ENCODE assay signal across 8 mouse cellular contexts in genomic region chrX:105765005-105765706, GRCm38 (mm10). TPM values are rescaled to one million over a fixed set of nuclear protein-coding genes. Genes with fewer than 3 reads are reported as not detected.
A peak's percentile ranks its signal among the peaks of the same experiment; 100 is the strongest.
DNase-seq lines count a peak whose midpoint lies in the region; ATAC-seq and TF ChIP-seq lines count a peak whose summit lies in the region.

No protein-coding gene starts in this region.

- no peak for ATAC-seq in heart, embryonic 11.5 days (replicated peaks; ENCODE audit: insufficient number of reproducible peaks, low FRiP score, low TSS enrichment)
- ATAC-seq in limb, embryonic 11.5 days (ENCODE audit: insufficient number of reproducible peaks, low FRiP score, low TSS enrichment, low read depth), result no peak
- peak; percentile 36 for ATAC-seq in neural tube, embryonic 13.5 days (ENCODE audit: low read depth)

- TF ChIP-seq POLR2A in ES-Bruce4 (IDR thresholded peaks at IDR 0.05; ENCODE audit: insufficient read depth, low read length), result no peak

- H3K36me3 ChIP-seq in ES-Bruce4 (ENCODE audit: control insufficient read depth, insufficient read depth, low read length, poor library complexity, severe bottlenecking), result no peaks in the 10 kb centered on the region
- no peaks in the 10 kb centered on the region for H3K36me3 ChIP-seq in heart, embryonic 11.5 days (ENCODE audit: control insufficient read depth, insufficient read depth, low read length)
- no peaks in the 10 kb centered on the region for H3K36me3 ChIP-seq in limb, embryonic 11.5 days (ENCODE audit: control insufficient read depth, insufficient read depth, low read length)
- no peaks in the 10 kb centered on the region for H3K36me3 ChIP-seq in neural tube, embryonic 13.5 days

- peaks cover 10% of the 10 kb centered on the region; the same call in 1 of the 2 replicates for H3K27me3 ChIP-seq in ES-Bruce4 (ENCODE audit: control insufficient read depth, insufficient read depth, low read length, poor library complexity, severe bottlenecking)
- peaks cover 34% of the 10 kb centered on the region for H3K27me3 ChIP-seq in heart, embryonic 11.5 days (ENCODE audit: control insufficient read depth, insufficient read depth, low read length)
- peaks cover 49% of the 10 kb centered on the region for H3K27me3 ChIP-seq in limb, embryonic 11.5 days (ENCODE audit: control insufficient read depth, insufficient read depth, low read length)
- peaks cover 74% of the 10 kb centered on the region for H3K27me3 ChIP-seq in neural tube, embryonic 13.5 days

- peak overlapping the region; percentile 91; the same call in 1 of the 2 replicates for H3K4me3 ChIP-seq in ES-Bruce4 (ENCODE audit: low read depth, low read length)
- H3K4me3 ChIP-seq in heart, embryonic 11.5 days (ENCODE audit: low read depth, low read length), result peak overlapping the region; percentile 46
- H3K4me3 ChIP-seq in limb, embryonic 11.5 days (ENCODE audit: low read depth, low read length), result peak overlapping the region; percentile 21; the same call in 1 of the 2 replicates
- H3K4me3 ChIP-seq in neural tube, embryonic 13.5 days, result peak overlapping the region; percentile 38

- H3K4me1 ChIP-seq in ES-Bruce4 (ENCODE audit: control insufficient read depth, insufficient read depth, low read length), result no peaks in the 10 kb centered on the region
- peaks cover 3% of the 10 kb centered on the region; the same call in 1 of the 2 replicates for H3K4me1 ChIP-seq in heart, embryonic 11.5 days (ENCODE audit: control insufficient read depth, insufficient read depth, low read length)
- peaks cover 3% of the 10 kb centered on the region; the same call in 1 of the 2 replicates for H3K4me1 ChIP-seq in limb, embryonic 11.5 days (ENCODE audit: control insufficient read depth, insufficient read depth, low read length)
- H3K4me1 ChIP-seq in neural tube, embryonic 13.5 days (replicated peaks), result peaks cover 19% of the 10 kb centered on the region

- peak overlapping the region; percentile 72 for H3K4me2 ChIP-seq in heart, embryonic 11.5 days
- H3K4me2 ChIP-seq in limb, embryonic 11.5 days (ENCODE audit: low read depth, severe bottlenecking), result peak overlapping the region; percentile 48
- H3K4me2 ChIP-seq in neural tube, embryonic 13.5 days, result peak overlapping the region; percentile 61

- TF ChIP-seq EP300 in ES-Bruce4 (IDR thresholded peaks at IDR 0.05; ENCODE audit: insufficient read depth, low read depth, low read length), result no peak

- no peak for TF ChIP-seq CTCF in ES-Bruce4 (IDR thresholded peaks at IDR 0.05; ENCODE audit: low read depth, low read length)

- DNase-seq in cerebellum, adult 11-12 months, result peak; percentile 3
- DNase-seq in cerebellum, postnatal 14 days, result no peak
- DNase-seq in limb, embryonic 11.5 days (ENCODE audit: low spot score), result peak; percentile 36
- DNase-seq in urinary bladder, adult 18-20 months (ENCODE audit: low spot score in 2 of 2), result no peak
- DNase-seq in ovary, postnatal 10 days (ENCODE audit: low spot score), result no peak

- 12% methylated on average over 25 of the region's 36 CpGs for WGBS in heart, embryonic 11.5 days (ENCODE audit: insufficient replicate concordance)
- WGBS in limb, embryonic 11.5 days, result 12% methylated on average over 22 of the region's 36 CpGs
- 13% methylated on average over 31 of the region's 36 CpGs for WGBS in neural tube, embryonic 13.5 days

- no peak overlapping the region for H3K27ac ChIP-seq in ES-Bruce4 (ENCODE audit: insufficient read depth, low read length)
- no peak overlapping the region for H3K27ac ChIP-seq in heart, embryonic 11.5 days (ENCODE audit: low read depth, low read length)
- no peak overlapping the region for H3K27ac ChIP-seq in limb, embryonic 11.5 days (replicated peaks; ENCODE audit: low read depth, low read length)
- H3K27ac ChIP-seq in neural tube, embryonic 13.5 days (replicated peaks), result no peak overlapping the region

- H3K9me3 ChIP-seq in ES-Bruce4 (replicated peaks; ENCODE audit: control insufficient read depth, insufficient read depth, low read length, poor library complexity, severe bottlenecking), result no peaks in the 10 kb centered on the region
- no peaks in the 10 kb centered on the region for H3K9me3 ChIP-seq in heart, embryonic 11.5 days (replicated peaks; ENCODE audit: control insufficient read depth, low read length)
- no peaks in the 10 kb centered on the region for H3K9me3 ChIP-seq in limb, embryonic 11.5 days (ENCODE audit: control insufficient read depth, low read length)
- no peaks in the 10 kb centered on the region for H3K9me3 ChIP-seq in neural tube, embryonic 13.5 days

- peak overlapping the region; percentile 48; the same call in 1 of the 2 replicates for H3K9ac ChIP-seq in ES-Bruce4 (ENCODE audit: low read depth, poor library complexity, severe bottlenecking)
- no peak overlapping the region for H3K9ac ChIP-seq in heart, embryonic 11.5 days (ENCODE audit: low read depth, low read length)
- no peak overlapping the region for H3K9ac ChIP-seq in limb, embryonic 11.5 days (ENCODE audit: low read length)
- no peak overlapping the region for H3K9ac ChIP-seq in neural tube, embryonic 13.5 days

RNA-seq across cellular contexts. Expression of gene Fgf16, which starts 1.1 kb away (rescaled TPM):
- not detected in 2 replicates for polyA plus RNA-seq in ES-Bruce4 (2011; ENCODE audit: insufficient read depth, insufficient read length, low read depth, missing spikeins)
- not detected in 2 replicates for polyA plus RNA-seq in heart, embryonic 11.5 days (2014; fragmentation: Nextera tagmentation; extraction: Ambion mirVana)
- not detected in 2 replicates for polyA plus RNA-seq in limb, embryonic 11.5 days (2014; fragmentation: Nextera tagmentation; extraction: Ambion mirVana)
- not detected in 2 replicates for polyA plus RNA-seq in neural tube, embryonic 13.5 days (2015; fragmentation: Nextera tagmentation; extraction: Ambion mirVana)

Comparison
In these comparisons a context has a peak if more than half of its experiments do, and no peak if none do; other contexts are left out.
1. DNase-seq: peak in cerebellum, adult 11-12 months (single experiment) and limb, embryonic 11.5 days (single experiment); none in cerebellum, postnatal 14 days (0 of 2), urinary bladder, adult 18-20 months (0 of 2) and ovary, postnatal 10 days (single experiment).
2. H3K4me3 ChIP-seq: peak in every context shown above with its lines; median percentile 91 in ES-Bruce4; 46 in heart, embryonic 11.5 days; 38 in neural tube, embryonic 13.5 days; 21 in limb, embryonic 11.5 days.
3. Peak in every context shown above with its lines, with median percentiles within 50 percentile points of each other: H3K4me2 ChIP-seq.